Mouse (Mus musculus) G1E (cell line): ENCODE data around the gene Abat.

Experiments used
- CTCF ChIP-seq: IDR thresholded peaks from 2 replicates; pipeline ENCODE4 v1.5.1; 2012; ENCODE audit warnings: low read depth, low read length, inconsistent platforms, mixed read lengths
- GATA1 ChIP-seq: IDR thresholded peaks from 2 replicates; pipeline ENCODE4 v1.6.1; 2012; ENCODE audit warnings: borderline replicate concordance, low read length, inconsistent platforms, mixed read lengths
- TAL1 ChIP-seq: conservative IDR thresholded peaks from 2 replicates; pipeline ENCODE4 v1.6.1; 2012; ENCODE audit warnings: low read depth, low read length, inconsistent platforms, mixed read lengths

GRCm38 (mm10) chr16:8663022-8663421, 149.8 kb downstream of the Abat start:
- no peak for TF ChIP-seq CTCF
- no peak for TF ChIP-seq GATA1
- no peak for TF ChIP-seq TAL1
